Mouse (Mus musculus) embryonic fibroblast, embryonic 13.5 days (primary cell): Measurements from ENCODE around the gene Tada2b.

Experiments used
- CTCF ChIP-seq: IDR thresholded peaks from 2 replicates; pipeline ENCODE4 v1.5.1; 2011; ENCODE audit warnings: mild to moderate bottlenecking, control low read depth, low read length, moderate library complexity, borderline replicate concordance; ENCODE audit not compliant: insufficient read depth
- POLR2A ChIP-seq: IDR thresholded peaks from 2 replicates; pipeline ENCODE4 v1.6.1; 2011; ENCODE audit warnings: low read depth, mild to moderate bottlenecking, control low read depth, low read length, moderate library complexity

- TF ChIP-seq POLR2A, result no peak
- TF ChIP-seq CTCF, result no peak
Measured at GRCm38 (mm10) chr5:36519751-36520150, 35.7 kb upstream of the Tada2b start.
